Mouse (Mus musculus): ENCODE measurements around the gene Ybx2. TPM values are rescaled to one million over a fixed set of nuclear protein-coding genes. Genes with fewer than 3 reads are reported as not detected.
"Not testable (repeated sequence)": the region's sequence is repeated elsewhere in the genome, so short reads cannot be mapped to it uniquely, and the experiment has no call there.

Gene Ybx2
- polyA plus RNA-seq, 1 experiment from 2014 or later = 3.3 TPM

GRCm38 (mm10) chr11:69913554-69914371 is 21.8 kb upstream of the Ybx2 start, which contains the start of gene Gps2:
TSS of gene Gps2 (plus strand) at chr11:69913888.
- H3K9me3 ChIP-seq (ENCODE audit: control insufficient read depth, low read length) = no peaks in the 10 kb centered on the region
- peaks cover 21% of the 10 kb centered on the region for H3K4me1 ChIP-seq (replicated peaks; ENCODE audit: control insufficient read depth, insufficient read depth, low read length)
- 2% methylated on average over 61 of the region's 61 CpGs for WGBS
- H3K4me3 ChIP-seq (replicated peaks; ENCODE audit: low read length) = peak within 1 kb of the TSS; percentile 76
- peak within 1 kb of the TSS; percentile 82 for H3K9ac ChIP-seq (replicated peaks; ENCODE audit: low read depth, low read length)
- peak; percentile 95 for ATAC-seq
- no peaks in the 10 kb centered on the region for H3K27me3 ChIP-seq (replicated peaks; ENCODE audit: control insufficient read depth, insufficient read depth, low read length)
- H3K27ac ChIP-seq (ENCODE audit: low read length) = peak within 1 kb of the TSS; percentile 79
- peaks cover 58% of the 10 kb centered on the region for H3K36me3 ChIP-seq (ENCODE audit: control insufficient read depth, insufficient read depth)
- peak within 1 kb of the TSS; percentile 90 for H3K4me2 ChIP-seq (ENCODE audit: low read length)

- WGBS = 3% methylated on average over 17 of the region's 17 CpGs
- no peak for ATAC-seq
- peaks cover 26% of the 10 kb centered on the region for H3K4me1 ChIP-seq (replicated peaks; ENCODE audit: control insufficient read depth, insufficient read depth, low read length)
- H3K27ac ChIP-seq (ENCODE audit: low read length) = peak overlapping the region; percentile 79; the same call in 1 of the 2 replicates
- H3K4me3 ChIP-seq (replicated peaks; ENCODE audit: low read length) = peak overlapping the region; percentile 76
- no peaks in the 10 kb centered on the region for H3K27me3 ChIP-seq (replicated peaks; ENCODE audit: control insufficient read depth, insufficient read depth, low read length)
- H3K36me3 ChIP-seq (ENCODE audit: control insufficient read depth, insufficient read depth) = peaks cover 55% of the 10 kb centered on the region
- H3K9ac ChIP-seq (replicated peaks; ENCODE audit: low read depth, low read length) = peak overlapping the region; percentile 82
- peak overlapping the region; percentile 90 for H3K4me2 ChIP-seq (ENCODE audit: low read length)
- no peaks in the 10 kb centered on the region for H3K9me3 ChIP-seq (ENCODE audit: control insufficient read depth, low read length)
Observed at GRCm38 (mm10) chr11:69914372-69914764, 21.2 kb upstream of the Ybx2 start.

GRCm38 (mm10) chr11:69914917-69915430 is 20.6 kb upstream of the Ybx2 start:
- H3K27me3 ChIP-seq (replicated peaks; ENCODE audit: control insufficient read depth, insufficient read depth, low read length) = no peaks in the 10 kb centered on the region
- H3K4me1 ChIP-seq (replicated peaks; ENCODE audit: control insufficient read depth, insufficient read depth, low read length) = peaks cover 32% of the 10 kb centered on the region
- H3K4me3 ChIP-seq (replicated peaks; ENCODE audit: low read length) = peak overlapping the region; percentile 76
- WGBS = 39% methylated on average over 9 of the region's 9 CpGs
- ATAC-seq = no peak
- peak overlapping the region; percentile 90 for H3K4me2 ChIP-seq (ENCODE audit: low read length)
- H3K36me3 ChIP-seq (ENCODE audit: control insufficient read depth, insufficient read depth) = peaks cover 51% of the 10 kb centered on the region
- no peaks in the 10 kb centered on the region for H3K9me3 ChIP-seq (ENCODE audit: control insufficient read depth, low read length)
- H3K27ac ChIP-seq (ENCODE audit: low read length) = no peak overlapping the region
- no peak overlapping the region for H3K9ac ChIP-seq (replicated peaks; ENCODE audit: low read depth, low read length)

- peaks cover 41% of the 10 kb centered on the region for H3K36me3 ChIP-seq (ENCODE audit: control insufficient read depth, insufficient read depth)
- no peak overlapping the region for H3K4me3 ChIP-seq (replicated peaks; ENCODE audit: low read length)
- H3K27ac ChIP-seq (ENCODE audit: low read length) = no peak overlapping the region
- H3K9me3 ChIP-seq (ENCODE audit: control insufficient read depth, low read length) = no peaks in the 10 kb centered on the region
- H3K4me1 ChIP-seq (replicated peaks; ENCODE audit: control insufficient read depth, insufficient read depth, low read length) = peaks cover 36% of the 10 kb centered on the region
- no peak for ATAC-seq
- no peak overlapping the region for H3K4me2 ChIP-seq (ENCODE audit: low read length)
- WGBS = 64% methylated on average over 5 of the region's 5 CpGs
- H3K9ac ChIP-seq (replicated peaks; ENCODE audit: low read depth, low read length) = no peak overlapping the region
- no peaks in the 10 kb centered on the region for H3K27me3 ChIP-seq (replicated peaks; ENCODE audit: control insufficient read depth, insufficient read depth, low read length)
Observed at GRCm38 (mm10) chr11:69915667-69916627, 19.6 kb upstream of the Ybx2 start.

DNA sequence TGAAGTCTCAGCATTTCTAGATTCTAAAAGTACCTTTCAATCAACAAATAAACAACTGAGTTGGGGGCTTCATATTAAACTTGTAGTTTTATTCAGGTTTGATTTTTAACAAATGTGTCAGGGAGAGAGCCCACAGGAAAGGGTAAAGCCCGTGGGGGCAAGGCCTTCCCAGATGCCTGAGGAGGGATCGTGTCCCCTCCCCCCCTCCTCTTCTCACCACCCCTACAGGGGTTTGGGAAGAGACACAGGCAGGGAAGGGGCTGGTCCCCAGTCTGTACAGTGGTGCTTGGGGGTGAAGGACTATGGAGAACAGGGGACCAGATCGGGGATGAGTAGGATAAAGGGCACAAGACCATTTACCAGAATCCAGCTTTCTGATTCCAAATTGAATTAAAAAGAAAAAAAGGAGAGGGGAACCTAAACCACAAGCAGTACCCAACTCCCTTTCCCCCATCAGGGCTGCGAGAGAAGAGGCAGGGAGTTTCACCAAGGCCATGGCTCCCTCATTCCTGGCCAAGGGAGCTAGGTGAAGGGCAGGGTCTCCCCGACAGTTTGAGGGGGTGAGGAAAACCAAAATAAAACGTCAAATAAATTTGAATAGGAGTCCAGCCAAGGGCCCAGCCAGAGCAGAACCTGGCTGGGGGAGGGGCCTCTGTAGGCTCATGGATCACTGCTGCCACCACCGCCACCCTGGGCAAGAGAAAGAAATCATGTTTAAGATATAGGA is 18.8 kb upstream of the Ybx2 start:
- ATAC-seq = not testable (repeated sequence)

DNA sequence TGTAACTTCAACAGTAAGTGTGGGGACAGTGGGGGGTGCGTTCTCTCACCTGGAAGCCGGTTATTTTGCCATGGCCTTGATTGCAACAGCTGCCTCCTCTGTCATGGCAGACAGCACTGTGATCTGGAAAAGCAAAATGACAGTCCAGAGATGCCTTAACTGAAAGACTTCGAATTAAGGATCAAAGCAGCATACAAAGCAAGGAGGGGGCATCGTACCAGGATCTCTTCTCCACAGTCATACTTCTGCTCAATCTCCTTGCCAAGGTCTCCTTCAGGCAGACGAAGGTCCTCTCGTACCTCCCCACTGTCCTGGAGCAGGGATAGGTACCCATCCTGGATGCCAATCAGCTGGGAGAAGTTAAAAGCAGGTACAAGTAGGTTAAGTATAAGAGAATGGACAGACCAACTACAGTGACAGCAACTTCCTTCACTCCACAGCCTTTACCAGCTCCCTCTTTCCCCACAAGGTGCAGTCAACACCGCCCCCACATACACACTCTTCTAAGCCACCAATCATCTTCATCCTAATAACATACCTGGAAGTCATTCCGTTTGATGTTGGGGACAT is 18.1 kb upstream of the Ybx2 start:
- Histone ChIP-seq H3K4me2 (ENCODE audit: low read length) (no peak overlapping the region), H3K4me1 (replicated peaks; ENCODE audit: control insufficient read depth, insufficient read depth, low read length) (peaks cover 40% of the 10 kb centered on the region), H3K4me3 (replicated peaks; ENCODE audit: low read length) (no peak overlapping the region), H3K9me3 (ENCODE audit: control insufficient read depth, low read length) (no peaks in the 10 kb centered on the region), H3K36me3 (ENCODE audit: control insufficient read depth, insufficient read depth) (peaks cover 27% of the 10 kb centered on the region), H3K27me3 (replicated peaks; ENCODE audit: control insufficient read depth, insufficient read depth, low read length) (no peaks in the 10 kb centered on the region), H3K9ac (replicated peaks; ENCODE audit: low read depth, low read length) (no peak overlapping the region), H3K27ac (ENCODE audit: low read length) (no peak overlapping the region)
- no peak for ATAC-seq
- WGBS = 88% methylated on average over 8 of the region's 8 CpGs

More for the DNA sequence above, 18.8 kb upstream of the Ybx2 start:
- Histone ChIP-seq H3K4me1 (replicated peaks; ENCODE audit: control insufficient read depth, insufficient read depth, low read length) (peaks cover 36% of the 10 kb centered on the region), H3K36me3 (ENCODE audit: control insufficient read depth, insufficient read depth) (peaks cover 33% of the 10 kb centered on the region)
- not testable (repeated sequence) for H3K9ac ChIP-seq (replicated peaks; ENCODE audit: low read depth, low read length); H3K27ac ChIP-seq (ENCODE audit: low read length); H3K4me2 ChIP-seq (ENCODE audit: low read length); H3K9me3 ChIP-seq (ENCODE audit: control insufficient read depth, low read length); H3K4me3 ChIP-seq (replicated peaks; ENCODE audit: low read length); H3K27me3 ChIP-seq (replicated peaks; ENCODE audit: control insufficient read depth, insufficient read depth, low read length)
- 62% methylated on average over 7 of the region's 7 CpGs for WGBS

DNA sequence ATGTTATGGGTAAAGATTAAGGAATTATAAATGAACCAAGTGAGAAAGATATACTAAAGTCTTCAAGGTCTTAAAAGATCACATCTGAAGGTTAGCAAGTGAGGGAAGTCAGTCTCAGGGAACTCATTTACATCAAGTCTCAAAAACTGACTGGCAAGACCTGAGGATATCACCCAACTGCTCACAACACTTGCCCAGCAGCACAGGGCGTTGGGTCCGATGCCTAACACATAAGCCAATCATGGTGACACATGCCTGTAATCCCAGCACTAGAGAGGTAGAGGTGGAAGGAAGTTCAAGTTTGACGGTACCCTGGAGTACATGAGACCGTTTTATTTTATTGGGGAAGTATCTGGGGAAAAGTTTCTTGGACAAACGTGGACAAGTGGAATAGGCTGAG is 17.5 kb upstream of the Ybx2 start:
- Histone ChIP-seq H3K9me3 (ENCODE audit: control insufficient read depth, low read length) (no peaks in the 10 kb centered on the region), H3K27me3 (replicated peaks; ENCODE audit: control insufficient read depth, insufficient read depth, low read length) (no peaks in the 10 kb centered on the region), H3K9ac (replicated peaks; ENCODE audit: low read depth, low read length) (no peak overlapping the region), H3K27ac (ENCODE audit: low read length) (no peak overlapping the region), H3K36me3 (ENCODE audit: control insufficient read depth, insufficient read depth) (peaks cover 25% of the 10 kb centered on the region), H3K4me1 (replicated peaks; ENCODE audit: control insufficient read depth, insufficient read depth, low read length) (peaks cover 40% of the 10 kb centered on the region), H3K4me2 (ENCODE audit: low read length) (no peak overlapping the region), H3K4me3 (replicated peaks; ENCODE audit: low read length) (no peak overlapping the region)
- no peak for ATAC-seq
- WGBS = 88% methylated on average over 5 of the region's 5 CpGs

- Histone ChIP-seq H3K4me3 (replicated peaks; ENCODE audit: low read length) (peak overlapping the region; percentile 87), H3K27ac (ENCODE audit: low read length) (no peak overlapping the region), H3K36me3 (ENCODE audit: control insufficient read depth, insufficient read depth) (peaks cover 25% of the 10 kb centered on the region), H3K4me2 (ENCODE audit: low read length) (peak overlapping the region; percentile 97), H3K27me3 (replicated peaks; ENCODE audit: control insufficient read depth, insufficient read depth, low read length) (no peaks in the 10 kb centered on the region), H3K4me1 (replicated peaks; ENCODE audit: control insufficient read depth, insufficient read depth, low read length) (peaks cover 34% of the 10 kb centered on the region), H3K9me3 (ENCODE audit: control insufficient read depth, low read length) (no peaks in the 10 kb centered on the region), H3K9ac (replicated peaks; ENCODE audit: low read depth, low read length) (0 out of 2 replicates have a peak overlapping the region, but pooled peaks have one; percentile 28)
- ATAC-seq = no peak
- 85% methylated on average over 9 of the region's 9 CpGs for WGBS
Observed at GRCm38 (mm10) chr11:69919053-69919452, 16.5 kb upstream of the Ybx2 start.

Data from forebrain, embryonic 16.5 days (tissue).